Mouse (Mus musculus) large intestine, adult 2 months (tissue): ENCODE results near the gene Dck. TPM values are rescaled to one million over a fixed set of nuclear protein-coding genes. Genes with fewer than 3 reads are reported as not detected.
A peak's percentile ranks its signal among the peaks of the same experiment; 100 is the strongest.

ENCODE experiments used
- DNase-seq: peaks from one replicate; pipeline ENCODE4 v3.0.0-alpha.2; 2012; ENCODE audit warnings: low read depth, low spot score
- WGBS: fragments of 180-500 bp; shearing (Covaris S2); methylation state at CpG from one replicate; pipeline ENCODE4 v1.1.7; 2018; 5-methylcytosine and 5-hydroxymethylcytosine counted together
- polyA plus RNA-seq: library from polyadenylated mRNA; depleted of rRNA; stranded (reverse); fragments of >200 nt; gene quantifications from 2 replicates; pipeline ENCODE4 v1.2.3, GENCODE M21; 2012

Dck gene
- polyA plus RNA-seq, 1 experiment: 4.1 TPM

DNA sequence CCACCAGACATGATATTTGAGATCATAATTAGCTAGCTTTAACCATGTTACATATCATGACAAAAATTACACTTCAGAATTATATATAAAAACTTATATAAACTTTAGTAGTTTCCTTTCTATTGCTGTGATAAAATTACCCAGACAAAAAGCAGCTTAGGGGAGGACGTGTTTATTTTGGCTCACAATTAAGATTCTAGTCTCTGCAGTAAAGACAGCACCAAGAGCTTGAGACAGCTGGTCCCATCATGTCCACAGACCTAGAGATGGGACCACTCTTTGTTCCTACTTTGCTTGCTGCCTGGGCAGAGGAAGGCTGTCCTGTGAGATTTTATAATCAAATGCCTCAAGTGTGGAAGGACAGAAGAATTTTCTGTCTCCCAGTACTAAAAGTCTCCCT, 20.3 kb downstream of the Dck start:
- DNase-seq: no peak
- WGBS: 76% methylated on average over 1 of the region's 1 CpGs

DNA sequence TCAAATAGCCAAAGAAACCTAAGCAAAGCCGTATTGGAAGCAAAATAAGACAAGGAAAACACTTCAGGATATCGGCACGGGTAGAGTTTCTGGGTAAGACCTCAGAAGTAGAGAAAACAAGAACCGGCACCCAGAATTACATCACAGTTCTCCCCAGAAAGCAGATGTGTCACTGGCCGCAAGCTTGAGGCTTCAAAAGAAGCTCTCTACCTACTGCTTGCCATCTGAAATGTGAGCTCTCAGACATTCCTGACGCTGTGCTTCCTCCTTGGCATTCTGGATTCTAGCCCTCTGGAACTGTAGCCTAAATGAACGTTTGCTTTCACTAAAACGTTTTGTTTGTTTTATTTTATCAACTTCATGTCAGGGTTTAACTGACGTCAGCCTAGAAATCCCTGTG, 25.9 kb downstream of the Dck start:
- 38% methylated on average over 9 of the region's 9 CpGs for WGBS
- DNase-seq: no peak

DNA sequence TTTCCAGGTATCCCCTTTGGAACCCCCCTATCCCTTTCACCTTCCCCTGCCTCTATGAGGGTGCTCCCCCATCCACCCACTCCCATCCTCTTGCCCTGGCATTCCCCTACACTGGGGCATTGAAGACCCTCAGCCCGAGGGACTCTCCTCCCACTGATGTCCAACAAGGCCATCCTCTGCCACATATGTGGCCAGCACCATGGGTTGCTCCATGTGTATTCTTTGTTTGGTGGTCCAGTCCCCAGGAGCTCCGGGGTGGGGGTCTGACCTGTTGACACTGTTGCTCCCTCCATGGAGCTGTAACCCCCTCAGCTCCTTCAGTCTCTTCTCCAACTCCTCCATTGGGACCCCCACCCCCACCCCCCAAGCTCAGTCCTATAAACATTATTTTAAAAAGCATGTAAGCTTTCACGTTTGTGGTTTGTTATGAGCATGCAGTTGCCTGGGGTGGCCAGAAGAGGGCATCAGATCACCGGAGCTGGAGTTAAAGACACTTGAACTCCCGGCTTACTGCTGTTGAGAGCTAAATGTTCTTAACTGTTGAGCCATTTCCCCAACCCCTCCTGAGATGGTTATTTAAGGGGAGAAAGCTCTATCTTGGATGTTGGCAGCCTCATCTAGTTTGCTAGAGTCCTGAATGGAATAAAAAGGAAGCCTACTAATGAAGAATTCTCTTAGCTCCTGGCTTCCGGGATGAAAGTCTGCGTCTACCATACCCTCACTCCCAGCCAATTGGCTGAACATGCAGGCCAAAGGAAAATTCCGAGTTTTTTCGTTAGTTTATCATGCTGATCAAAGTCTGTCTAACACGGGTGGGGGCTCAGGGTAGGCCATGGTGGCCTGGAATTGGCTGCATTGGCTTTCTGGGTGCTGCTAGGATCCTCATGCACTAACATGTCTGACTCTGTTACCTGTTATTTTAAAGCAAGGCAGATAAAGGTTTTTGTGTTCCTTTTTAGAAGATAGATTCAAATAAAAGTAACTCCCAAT, 26.8 kb downstream of the Dck start:
- 34% methylated on average over 10 of the region's 10 CpGs for WGBS

GRCm38 (mm10) chr5:88793676-88794075, 28.9 kb downstream of the Dck start:
- DNase-seq: no peak
- 88% methylated on average over 3 of the region's 3 CpGs for WGBS

More for the DNA sequence above, 26.8 kb downstream of the Dck start:
- no peak for DNase-seq

DNA sequence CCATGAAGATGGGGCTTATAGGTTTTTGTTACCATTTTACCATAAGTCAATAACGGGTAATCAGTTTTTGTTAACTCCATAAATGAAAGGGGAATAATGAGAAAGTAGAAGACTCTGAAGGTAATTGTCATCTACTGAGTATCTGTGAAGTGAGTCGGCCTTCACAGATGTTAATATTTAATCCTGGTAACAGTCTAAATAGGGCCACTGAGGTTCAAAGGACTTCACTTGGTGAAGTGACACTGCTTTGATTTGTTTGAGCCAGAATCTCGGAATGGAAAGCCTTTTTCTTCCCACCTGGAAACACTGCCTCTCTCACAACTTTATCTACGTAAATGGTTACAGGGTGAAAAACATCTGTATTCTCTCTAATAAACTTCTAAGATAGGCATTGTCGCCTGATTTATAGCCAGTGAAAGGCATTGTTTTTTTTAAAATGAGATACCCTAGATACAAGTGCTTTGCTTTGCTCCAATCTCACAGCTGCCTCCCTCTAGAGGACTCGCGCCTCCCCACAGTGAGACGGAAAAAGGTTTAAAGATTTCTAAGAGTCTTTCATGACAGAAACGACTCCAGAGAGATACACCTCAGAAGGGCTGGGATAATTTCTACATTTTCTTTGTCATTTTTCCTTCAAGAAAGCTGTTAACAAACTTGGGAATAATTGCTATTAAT, 31.3 kb downstream of the Dck start:
- no peak for DNase-seq
- 27% methylated on average over 9 of the region's 9 CpGs for WGBS

- no peak for DNase-seq
Measured at GRCm38 (mm10) chr5:88796588-88796987, 31.8 kb downstream of the Dck start.

GRCm38 (mm10) chr5:88797121-88797520, 32.3 kb downstream of the Dck start:
- no peak for DNase-seq
- WGBS: 41% methylated on average over 6 of the region's 6 CpGs

More at GRCm38 (mm10) chr5:88796588-88796987, 31.8 kb downstream of the Dck start:
- 22% methylated on average over 11 of the region's 11 CpGs for WGBS

DNA sequence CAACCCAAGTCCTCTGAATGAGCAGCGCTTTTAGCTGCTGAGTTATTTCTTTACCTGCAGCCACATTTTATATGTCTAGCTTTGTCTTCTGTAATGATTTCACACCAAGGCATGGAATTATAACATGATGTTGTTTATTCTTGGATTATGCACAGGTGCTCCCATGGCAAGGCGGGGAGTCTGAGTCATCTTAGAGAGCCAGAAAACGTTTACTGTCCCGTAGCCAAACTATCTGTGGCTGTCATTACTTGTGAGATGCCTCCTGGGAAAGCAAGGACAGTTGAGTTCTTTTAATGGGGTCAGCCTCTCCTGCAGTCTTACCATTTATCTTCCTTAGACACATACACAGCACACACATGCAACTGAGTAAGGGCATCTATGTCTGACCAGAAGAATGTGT, 40.8 kb downstream of the Dck start:
- 52% methylated on average over 4 of the region's 4 CpGs for WGBS
- DNase-seq: no peak

DNA sequence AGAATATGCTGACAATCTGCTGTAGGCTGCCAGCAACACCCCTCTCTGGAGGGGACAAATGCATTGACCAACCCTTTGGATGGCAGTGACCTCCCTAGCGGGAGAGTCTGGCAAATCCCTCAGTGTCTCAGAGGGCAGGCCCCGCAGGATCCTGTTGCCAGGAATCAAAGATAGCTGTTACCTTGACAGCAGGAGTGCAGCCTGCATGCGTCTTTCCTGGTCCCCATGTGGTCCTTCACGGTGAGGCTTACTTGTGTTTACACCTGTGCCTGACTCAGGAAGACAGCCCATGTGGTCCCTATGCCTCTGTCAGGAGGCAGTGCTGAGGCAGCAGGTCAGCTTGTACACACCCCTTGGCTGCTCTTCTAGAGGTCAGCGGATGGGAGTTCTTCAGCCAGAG, 41.5 kb downstream of the Dck start:
- DNase-seq: no peak
- 45% methylated on average over 5 of the region's 5 CpGs for WGBS

GRCm38 (mm10) chr5:88807342-88807741, 42.5 kb downstream of the Dck start:
- DNase-seq: no peak
- 51% methylated on average over 9 of the region's 9 CpGs for WGBS

DNA sequence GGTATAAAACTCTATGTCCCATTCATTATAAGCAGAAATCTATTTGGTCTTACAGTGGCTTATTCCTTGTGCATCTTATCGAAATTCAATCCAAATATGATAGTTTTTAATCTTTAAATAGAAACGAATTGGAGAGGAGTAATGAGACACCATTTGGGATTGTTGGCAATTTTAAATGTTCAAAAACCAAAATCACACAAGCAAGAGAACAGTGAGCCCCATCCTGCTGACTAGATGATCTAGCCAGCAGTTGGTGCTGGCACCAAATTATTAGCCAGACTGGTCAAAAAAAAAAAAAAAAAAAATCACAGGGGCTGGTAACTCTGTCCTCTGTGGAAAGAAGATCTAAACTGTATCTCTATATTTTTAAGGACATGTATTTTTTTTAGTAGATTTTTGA, 48.4 kb downstream of the Dck start:
- WGBS: 73% methylated on average over 2 of the region's 2 CpGs
- DNase-seq: no peak

DNA sequence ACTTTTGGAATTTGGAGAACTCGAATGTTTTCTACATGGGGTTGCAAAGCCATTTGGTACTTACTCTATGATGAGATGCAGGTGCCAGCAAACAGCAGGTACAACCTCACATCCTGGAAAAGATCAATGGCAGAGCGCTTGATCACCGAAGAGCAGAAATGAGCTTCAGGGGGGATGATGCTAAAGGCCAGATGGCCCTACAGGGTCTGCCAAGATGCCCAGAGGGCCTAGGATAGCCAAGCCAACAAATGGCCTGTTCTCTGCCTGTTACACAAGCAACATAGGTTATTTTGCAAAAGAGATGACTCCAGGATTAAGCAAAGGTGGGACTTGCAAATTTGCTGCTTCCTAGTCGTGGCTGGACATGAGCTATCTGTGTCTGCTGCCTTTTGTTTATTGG, 49.8 kb downstream of the Dck start:
- WGBS: 83% methylated on average over 4 of the region's 4 CpGs
- no peak for DNase-seq

DNA sequence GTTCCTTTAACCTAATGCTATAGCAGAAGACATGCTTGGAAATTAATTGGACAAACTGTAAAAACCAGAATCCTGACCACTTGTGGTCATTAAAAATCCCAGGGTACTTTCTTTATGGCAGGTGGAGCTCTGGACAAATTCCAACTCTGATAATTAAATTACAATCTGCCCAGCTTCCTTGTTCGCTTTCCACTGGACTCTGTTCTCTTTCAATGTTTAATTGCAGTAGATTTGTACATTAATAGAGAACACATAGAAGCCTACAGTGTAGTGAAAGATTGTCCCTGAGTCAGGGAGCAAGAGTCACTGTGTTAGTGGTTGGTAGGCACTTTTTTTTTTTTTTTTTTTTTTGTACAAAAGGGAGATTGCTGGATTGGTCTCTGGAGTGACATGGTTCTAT, 56.7 kb downstream of the Dck start:
- 17% methylated on average over 1 of the region's 1 CpGs for WGBS

DNA sequence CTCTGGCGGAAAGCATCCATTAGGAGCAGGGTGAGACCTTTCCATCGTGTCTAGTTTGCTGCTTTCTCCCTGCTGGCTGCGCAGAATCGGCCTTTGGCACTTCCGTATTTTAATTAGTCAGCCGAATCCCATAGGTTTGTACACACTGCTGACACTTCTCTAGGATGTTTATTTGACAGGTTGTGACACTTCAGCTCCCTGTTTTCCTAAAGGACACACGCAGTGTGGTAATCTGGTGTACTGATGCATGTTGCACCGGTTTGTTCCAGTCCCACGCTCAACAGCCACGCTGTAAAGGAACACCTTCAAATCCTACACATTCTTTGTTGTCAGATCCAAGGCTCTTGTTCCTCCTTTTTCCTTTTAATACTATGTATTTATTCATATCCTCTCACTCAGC, 60.0 kb downstream of the Dck start:
- DNase-seq: no peak
- WGBS: 74% methylated on average over 10 of the region's 10 CpGs

More for the DNA sequence above, 56.7 kb downstream of the Dck start:
- DNase-seq: peak; percentile 48

DNA sequence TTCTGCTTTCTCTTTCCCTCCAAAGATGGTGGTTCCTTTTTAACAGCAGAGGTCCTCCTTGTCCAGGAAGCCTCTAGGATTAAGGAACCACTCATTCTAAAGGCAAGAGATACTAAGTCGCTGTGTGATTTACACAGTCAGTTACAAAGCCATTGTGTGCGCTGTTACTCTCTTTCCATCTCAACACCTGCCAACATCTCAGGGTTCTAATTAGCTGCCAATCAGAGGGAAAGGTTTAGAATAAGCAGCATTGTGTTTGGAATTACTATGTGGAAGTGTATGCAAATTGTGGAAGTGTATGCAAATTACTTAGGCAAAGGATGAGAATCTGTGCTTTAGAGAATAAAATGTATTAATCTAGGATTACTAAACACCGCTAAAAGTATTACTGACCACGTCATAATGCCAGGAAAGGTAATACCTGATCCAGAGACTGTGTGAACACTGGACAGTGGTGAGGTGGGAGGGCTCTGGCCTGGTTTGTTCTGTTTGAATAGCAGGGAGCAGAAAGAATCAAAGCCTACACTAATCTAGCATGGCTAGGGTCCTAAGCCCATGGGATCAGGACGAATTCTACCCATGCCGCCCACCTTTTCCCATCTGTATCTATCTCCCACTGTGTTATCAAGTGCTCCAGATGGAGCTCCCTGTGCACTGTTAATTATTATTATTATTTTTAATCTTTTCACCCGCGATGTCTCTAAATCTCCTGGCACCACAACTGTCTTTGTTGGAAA, 65.2 kb downstream of the Dck start:
- 83% methylated on average over 8 of the region's 8 CpGs for WGBS
- DNase-seq: no peak

DNA sequence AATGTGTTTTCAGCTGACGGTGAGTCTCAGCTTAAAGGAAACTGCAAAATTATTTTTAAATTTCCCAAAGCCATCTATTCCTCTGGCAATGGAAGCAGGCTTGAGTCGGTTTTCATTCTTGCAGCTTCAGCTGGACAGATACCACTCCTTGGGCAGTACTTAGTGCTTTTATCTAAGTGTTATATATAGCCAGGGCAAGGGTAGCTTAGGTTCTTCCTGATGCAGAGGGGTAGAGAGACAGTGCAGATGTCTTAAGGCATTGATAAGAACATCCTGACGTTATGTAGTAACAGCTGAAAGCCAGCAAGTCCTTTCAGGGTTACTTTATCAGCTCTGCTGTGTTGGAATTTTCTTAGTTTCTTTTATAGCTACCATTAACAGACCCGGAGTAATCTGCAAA, 66.1 kb downstream of the Dck start:
- WGBS: 60% methylated on average over 4 of the region's 4 CpGs
- DNase-seq: no peak

DNA sequence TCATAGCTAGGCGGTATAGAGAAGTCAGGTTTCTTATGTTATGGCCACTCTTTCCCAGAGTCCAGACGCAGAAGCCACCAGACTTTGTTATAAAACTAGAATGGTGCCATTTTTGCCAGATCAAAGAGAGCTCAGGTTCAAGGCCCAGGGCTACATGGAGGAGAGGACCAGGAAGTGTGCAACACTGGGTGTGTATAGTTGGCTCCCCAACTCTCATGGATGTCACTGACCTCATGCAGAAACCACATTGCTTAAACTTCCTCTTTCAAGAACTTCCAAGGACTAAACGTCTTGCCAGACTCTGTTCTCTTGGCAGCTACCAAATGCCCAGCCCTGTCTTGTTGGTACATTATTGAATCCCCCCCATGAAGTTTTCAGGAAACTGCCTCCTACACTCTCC, 67.1 kb downstream of the Dck start:
- no peak for DNase-seq
- WGBS: 61% methylated on average over 3 of the region's 3 CpGs
